Mouse (Mus musculus) cerebellum, adult 18-20 months (tissue): ENCODE results near the gene Rcn3.
"Not testable (repeated sequence)": the region's sequence is repeated elsewhere in the genome, so short reads cannot be mapped to it uniquely, and the experiment has no call there.

Source experiments
- DNase-seq, 2 experiments: peaks; one replicate each; pipeline ENCODE4 v3.0.0; 2021

The Rcn3 gene

DNA sequence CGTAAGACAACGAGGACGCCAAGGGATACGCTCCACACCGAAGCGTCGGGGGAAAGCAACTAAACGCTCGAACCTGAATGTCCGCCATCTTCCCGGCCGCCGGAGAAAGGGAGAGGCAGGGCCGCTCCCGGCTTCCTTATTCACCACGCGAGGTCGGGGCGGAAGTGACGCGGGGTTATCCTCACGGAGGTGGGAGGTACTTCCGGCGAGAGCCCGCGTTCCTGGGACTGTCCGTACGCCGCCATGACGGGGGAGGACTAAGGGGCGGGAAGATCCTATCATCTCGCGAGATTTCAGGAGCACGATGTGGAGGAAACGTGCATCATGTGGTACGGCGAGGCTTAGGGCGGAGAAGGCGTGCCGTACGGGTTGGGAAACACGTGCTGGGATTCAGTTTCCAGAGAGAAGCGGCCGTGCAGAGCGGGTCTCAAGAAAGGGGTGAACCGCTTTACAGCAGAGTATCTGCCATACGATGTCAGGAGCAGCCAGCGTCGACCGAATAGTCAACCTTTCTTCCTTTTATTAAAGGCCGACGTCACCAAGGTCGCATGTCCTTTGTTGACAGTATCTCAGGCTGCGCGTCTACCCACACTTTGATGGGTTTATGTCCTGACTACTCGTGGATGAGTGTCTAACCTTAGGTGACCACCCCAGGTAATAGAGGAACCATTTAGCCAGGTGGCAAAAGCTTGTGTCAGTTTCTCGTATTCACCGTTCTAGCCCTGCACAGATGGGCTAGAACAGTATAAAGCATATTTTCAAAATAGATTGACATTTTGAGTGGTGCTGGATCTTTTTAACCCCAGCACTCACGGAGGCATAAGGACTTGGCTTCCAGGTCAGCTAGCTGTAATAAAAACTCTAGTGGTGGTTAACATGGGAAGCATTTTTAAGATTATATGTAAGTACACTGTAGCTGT is 32.5 kb upstream of the Rcn3 start, which contains the start of gene Rps11:
TSS of gene Rps11 (minus strand) at position 216 of the 920 bp plus-strand sequence.
- peak; percentile 98 to 99 for DNase-seq

DNA sequence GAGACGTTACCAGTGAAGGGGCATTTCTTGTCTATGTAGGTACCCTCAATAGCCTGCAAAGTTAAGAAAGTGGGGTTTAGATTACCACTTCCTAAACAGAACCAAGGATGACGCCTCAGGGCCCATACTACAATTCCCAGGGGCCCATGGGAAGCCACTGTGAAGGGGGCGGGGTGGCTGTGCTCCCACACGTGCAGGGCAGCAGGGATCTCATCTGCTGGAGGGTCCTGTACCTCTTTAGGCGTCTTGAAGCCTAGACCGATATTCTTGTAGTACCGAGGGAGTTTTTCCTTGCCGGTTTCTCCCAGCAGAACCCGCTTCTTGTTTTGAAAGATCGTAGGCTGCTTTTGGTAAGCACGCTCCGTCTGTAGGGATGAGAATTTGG is 31.2 kb upstream of the Rcn3 start:
- DNase-seq, result no peak

DNA sequence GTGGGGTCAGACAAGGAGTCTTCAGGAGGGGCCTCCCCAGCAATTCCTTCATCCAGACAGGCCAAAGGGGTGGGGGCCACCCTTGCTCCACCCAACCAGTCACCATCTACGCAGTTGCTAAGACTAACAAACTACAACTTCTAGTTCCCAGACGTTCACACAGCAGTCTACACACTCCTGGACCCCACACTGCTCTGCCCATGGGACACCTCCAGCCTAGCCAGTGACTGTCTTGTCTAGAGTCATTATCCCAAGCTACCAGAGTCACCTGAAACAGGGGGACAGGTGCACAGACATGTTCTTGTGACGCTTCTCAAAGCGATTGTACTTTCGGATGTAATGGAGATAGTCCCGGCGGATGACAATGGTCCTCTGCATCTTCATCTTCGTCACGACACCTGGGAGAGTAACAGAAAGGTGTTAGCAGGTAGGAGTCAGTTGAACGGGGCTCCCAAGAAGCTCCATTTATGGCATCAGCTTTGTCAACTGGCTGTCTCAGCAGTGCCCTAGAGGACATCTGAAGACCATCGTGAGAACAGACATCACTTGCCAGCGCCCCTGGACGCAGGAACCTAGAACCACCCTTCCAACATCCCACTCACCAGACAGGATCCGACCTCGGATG is 30.7 kb upstream of the Rcn3 start:
- DNase-seq, result no peak

DNA sequence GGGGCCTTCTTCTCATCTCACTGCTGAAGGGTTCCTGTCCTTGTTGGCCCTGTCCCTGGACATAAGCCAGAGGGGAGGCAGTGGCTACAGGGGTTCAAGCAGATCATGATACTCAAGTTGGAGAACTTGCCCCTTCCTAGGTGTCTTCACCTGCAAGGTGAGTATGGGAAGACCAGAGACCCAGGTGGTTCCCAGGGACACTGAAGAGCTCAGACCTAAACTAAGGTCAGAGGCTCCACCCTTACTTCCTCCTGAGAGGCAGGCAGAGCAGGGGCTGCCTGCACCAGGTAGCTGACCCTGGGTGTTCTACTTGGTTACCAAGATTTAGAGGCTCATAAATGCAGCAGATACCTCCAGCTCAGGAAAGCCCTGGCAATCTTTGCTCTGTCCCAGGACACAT is 29.9 kb upstream of the Rcn3 start:
- DNase-seq, result no peak

DNA sequence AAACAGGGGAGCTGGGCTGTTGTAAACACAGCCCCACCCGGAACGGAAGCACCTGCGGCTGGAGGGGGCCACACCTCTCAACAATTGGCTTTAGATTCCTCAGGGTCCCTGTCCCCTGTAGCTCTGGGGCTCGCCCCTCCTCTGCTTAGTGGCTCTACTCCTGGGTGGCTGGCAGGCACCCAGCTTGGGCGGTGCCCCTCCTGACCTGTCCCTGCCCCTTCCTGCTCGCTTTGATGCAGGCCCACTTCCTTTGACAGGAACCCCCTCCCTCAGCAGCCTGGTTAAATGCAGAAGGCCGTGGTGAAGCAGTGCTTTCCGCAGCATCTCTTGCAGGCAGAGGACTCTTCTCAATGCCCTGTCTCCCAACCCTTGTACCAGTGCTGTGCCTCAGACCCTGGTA is 29.4 kb upstream of the Rcn3 start:
- no peak for DNase-seq

DNA sequence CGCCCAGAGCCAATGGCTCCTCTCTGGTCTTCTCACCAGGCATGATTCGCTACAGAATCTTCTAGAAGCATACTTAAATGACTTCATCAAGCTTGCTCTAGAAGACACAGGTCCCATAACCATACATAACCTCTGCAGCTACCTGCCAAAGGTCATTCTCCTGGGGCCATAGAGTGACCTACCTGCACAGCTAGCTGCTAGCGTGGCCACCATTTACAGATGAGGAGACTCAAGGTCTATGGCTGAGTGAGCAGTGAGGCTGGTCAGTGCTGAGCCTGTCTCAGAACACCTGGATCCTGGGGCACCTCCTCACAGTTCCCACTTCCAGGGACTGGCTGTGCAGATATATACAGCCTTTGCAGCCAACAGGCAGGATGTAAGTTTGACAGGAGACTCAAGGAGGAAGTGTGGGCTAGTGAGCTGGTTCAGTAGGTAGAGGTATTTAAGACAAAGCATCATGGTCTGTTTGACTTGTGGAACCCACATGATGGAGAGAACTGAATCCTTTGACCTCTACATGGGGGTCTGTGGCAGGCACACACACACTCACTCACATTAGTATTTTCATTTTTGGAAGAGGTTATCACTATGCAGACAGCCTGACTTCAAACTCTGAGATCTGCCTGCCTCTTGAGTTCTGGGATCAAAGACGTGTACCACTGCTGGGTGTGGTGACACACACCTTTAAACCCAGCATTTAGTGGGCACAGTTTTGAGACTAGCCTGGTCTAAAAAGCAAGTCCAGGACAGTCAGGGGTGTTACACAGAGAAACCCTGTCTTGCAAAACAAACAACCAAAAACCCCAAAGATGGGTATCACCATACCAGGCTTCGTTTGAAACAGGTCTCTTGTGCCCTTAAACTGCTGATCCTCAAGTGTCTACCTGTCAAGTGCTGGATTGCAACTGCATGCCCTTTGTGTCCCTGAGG is 28.0 kb upstream of the Rcn3 start:
- no peak for DNase-seq

DNA sequence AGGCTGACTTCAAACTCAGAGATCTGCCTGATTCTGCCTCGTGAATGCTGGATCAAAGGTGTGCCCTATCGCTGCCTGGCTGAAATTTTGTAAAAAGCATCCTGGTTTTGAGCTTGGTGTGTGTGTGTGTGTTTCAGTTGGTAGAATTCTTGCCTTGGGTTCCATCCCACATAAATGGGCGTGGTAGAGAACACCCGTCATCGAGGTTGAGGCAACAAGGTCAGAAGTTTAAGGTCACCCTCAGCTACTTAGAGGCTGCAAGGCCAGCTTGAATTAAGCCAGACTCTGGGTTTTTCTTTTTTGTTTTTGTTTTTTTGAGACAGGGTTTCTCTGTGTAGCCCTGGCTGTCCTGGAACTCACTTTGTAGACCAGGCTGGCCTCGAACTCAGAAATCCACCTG is 26.3 kb upstream of the Rcn3 start:
- no peak for DNase-seq

DNA sequence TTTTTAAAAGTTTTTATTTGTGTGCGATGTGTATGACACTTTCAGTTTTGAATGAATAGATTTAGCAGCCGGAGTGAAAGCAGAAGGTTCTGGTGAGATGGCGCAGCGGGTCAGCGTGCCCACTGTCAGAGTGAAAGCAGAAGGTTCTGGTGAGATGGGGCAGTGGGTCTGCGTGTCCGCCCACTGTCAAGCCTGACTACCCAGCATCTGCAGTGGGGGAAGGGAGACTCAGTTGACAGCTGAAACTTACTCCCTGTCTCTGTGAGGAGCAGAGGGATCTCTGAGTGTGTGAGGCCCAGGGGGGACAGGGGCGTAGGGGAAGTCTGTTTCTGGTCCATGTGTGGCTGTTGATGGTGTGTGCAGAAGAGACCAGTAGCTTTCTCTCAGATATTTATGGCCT is 25.5 kb upstream of the Rcn3 start:
- DNase-seq, result no peak

DNA sequence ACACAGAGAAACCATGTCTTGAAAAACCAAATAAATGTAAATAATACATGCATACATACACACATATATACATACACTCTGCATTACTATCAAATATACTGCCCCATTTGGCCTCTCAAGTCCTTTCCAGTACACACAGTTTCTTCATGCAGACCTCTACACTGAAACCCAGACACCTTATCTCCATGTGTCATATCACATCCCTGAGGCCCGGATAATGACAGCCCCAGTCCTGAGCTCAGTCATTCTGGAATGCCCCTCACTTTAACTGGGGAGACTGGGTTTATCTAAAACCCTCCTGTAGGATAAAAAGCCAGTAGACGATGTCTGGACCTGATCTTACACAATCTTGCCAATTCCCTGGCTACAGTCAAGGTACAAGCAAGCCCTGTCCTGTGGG is 21.5 kb upstream of the Rcn3 start:
- no peak for DNase-seq

DNA sequence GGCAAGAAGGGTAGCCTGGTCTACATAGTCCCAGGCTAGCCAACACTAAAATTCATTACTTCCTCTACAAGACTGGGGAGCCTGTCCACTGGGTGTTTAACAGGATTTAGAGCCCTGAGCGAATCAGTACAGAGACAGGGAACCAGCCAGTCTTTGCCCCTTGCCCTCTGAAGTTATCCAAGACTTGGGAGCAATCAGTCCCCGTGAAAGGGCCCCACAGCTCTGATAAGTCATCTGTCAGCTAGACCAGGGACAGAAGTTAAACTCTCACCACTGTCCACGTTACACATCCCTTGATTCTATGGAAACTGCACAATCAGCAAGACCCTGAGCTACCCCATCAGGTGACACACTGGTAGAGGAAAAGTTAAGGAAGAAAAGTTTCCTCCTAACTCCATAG is 20.5 kb upstream of the Rcn3 start:
- DNase-seq, result no peak

DNA sequence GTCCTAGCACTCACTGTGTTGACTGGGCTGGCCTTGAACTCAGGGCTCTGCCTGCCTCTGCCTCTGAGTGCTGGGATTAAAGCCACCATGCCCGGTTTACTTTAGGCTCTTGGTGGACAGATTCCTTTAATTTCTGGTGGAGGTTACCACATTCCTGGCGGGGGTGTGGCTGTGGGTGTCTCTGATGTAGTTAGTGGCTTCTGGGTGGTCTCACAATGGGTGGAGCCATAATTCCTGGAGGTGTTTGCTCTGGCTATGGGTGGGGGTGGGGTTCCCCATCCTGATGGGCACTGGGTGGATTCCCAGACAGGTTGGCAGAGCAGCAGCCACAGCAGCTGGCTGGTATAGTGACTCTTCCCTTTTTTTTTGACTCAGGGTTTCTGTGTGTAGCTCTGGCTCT is 19.9 kb upstream of the Rcn3 start:
- no peak for DNase-seq

DNA sequence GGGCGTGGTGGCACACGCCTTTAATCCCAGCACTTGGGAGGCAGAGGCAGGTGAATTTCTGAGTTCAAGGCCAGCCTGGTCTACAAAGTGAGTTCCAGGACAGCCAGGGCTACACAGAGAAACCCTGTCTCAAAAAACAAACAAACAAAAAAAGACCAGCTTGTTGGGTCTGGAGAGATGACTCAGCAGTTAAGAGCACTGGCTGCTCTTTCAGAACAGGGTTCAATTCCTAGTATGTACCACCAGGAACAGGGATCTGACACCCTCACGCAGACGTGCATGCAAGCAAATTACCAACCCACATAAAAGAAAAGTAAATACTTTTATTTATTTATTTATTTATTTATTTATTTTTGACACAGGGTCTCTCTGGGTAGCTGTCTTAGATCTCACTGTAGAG is 18.1 kb upstream of the Rcn3 start:
- not testable (repeated sequence) for DNase-seq

DNA sequence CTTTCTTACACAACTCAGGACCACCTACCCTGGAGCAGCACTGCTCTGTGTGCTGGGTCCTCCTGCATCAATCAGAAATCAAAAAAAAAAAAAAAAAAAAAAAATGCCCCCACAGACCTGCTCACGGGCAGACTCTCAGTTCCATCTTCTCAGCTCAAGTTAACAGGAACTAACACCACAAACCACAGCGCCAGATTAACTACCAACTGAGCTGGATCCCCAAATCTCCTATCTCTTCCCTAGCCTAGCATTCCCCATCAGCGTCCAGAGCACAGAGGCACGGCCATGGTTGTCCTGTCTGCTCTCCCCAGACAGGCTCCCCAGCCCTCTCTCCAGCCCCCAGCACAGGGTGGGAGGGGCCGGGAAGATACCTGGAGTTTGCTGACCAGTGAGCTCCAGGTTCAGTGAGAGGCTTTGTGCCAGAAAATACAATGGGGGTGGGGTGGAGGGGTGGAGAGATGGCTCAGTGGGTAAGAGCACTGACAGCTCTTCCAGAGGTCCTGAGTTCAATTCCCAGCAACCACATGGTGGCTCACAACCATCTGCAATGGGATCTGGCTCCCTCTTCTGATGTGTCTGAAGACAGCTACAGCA is 15.1 kb upstream of the Rcn3 start:
- no peak for DNase-seq

DNA sequence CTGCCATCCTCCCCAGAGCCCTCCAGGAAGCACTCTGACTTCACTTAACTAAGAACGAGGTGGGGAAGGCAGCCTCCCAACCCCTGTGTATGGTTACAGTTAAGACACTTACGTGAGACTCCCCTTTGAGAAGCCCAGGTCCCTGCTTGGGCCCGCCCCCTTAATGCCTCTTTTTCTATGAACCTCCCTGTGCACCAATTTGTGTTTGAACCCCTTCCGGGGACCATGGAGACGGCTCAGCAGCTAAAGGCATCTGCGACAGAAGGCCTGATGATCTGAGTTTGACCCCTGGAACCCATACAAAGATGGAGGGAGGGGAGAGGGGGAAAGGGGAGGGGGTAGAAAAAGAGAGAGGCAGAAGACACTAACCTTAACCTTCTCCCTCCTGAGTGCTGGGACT is 14.4 kb upstream of the Rcn3 start:
- no peak for DNase-seq

DNA sequence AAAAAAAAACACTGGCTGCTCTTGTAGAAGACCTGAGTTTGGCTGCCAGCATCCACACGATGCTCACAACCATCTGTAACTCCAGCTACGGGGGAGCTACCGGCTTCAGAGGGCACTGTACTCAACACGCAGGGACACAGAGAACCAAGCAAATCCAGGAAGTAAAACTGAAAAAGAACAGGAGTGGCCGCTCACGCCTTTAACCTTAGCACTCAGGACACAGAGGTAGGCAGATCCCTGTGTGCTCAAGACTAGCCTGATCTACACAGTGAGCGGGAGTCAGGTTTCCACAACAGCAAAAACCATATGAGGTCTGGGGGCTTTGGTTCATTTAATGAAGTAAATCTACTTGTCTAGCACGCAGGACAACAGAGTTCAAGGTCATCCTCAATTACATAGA is 13.5 kb upstream of the Rcn3 start:
- no peak for DNase-seq

DNA sequence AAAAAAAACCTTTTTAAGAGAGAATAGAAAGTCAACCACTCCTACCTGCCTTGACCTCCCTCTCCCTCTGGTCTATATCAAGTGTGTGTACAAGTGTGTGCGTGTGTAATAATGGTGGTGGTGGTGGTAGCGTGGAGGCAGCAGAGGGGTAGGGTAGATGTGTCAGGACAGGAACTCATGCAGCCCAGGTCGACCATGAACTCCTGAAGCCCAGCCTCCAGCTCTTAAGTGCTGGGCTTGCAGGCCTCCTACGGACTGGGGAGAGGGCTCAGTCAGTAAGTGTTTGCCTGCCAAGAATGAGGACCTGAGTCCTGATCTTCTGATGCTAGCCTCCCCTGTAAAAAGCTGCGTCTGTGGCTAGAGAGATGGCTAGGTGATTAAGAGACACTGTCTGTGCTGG is 12.9 kb upstream of the Rcn3 start:
- no peak for DNase-seq

DNA sequence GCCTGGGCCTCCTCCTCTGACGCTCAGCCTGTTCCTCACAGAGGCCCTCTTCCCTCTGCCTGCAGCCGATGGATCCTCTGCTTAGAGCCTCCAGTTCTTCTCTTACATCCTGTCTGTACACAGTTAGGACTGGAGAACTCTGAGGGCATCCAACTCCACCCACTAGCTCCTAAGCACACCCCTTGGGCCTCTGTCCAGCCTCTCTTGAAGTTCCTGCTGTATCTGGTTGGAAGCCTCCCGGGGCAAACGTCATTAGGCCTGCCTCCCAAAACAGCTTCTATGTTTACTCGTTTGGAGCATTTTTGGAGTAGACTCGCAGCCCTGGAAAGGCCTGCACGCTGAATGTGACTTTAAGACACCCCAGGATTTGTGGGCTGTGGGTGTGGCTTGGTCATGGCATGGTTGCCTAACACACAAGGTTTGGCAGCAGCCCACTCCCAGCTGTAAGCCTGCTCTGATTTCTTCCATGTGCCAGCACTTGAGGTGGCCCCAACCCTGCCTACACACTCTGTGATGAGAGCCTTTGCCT is 11.7 kb upstream of the Rcn3 start, which contains the start of gene Fcgrt:
TSS of gene Fcgrt (minus strand) at position 200 of the 529 bp plus-strand sequence.
- DNase-seq, result peak; percentile 30 to 46

DNA sequence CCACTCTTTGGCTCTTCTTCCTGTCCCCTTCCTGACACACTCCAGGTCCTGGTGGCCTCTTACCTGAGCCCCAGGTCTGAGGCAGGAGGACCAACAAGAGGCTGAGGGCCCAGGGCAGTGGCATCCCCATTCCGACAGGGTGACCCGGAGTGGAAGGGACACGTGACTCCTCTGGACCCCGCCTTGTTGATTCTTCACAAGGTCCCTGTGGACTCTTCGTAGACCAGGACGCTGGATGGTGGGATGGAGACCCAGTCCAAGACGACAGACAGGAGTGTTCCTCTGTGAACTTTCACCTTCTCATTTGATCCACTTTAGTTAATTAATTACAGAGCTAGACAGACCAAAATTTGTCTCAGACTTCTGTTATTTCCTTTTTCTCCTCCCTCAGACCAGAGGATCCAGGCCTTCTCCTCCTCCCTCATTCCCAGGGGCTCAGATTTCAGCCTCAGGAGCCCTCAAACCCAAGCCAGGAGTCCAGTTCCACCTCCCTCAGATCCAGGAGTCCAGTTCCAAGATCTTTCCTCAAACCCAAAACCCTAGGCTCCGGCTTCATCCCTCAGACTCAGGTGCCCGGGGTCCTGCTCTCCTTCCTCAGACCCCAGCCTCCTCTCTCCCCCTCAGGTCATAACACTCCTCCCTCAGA is 11.0 kb upstream of the Rcn3 start:
- no peak for DNase-seq

DNA sequence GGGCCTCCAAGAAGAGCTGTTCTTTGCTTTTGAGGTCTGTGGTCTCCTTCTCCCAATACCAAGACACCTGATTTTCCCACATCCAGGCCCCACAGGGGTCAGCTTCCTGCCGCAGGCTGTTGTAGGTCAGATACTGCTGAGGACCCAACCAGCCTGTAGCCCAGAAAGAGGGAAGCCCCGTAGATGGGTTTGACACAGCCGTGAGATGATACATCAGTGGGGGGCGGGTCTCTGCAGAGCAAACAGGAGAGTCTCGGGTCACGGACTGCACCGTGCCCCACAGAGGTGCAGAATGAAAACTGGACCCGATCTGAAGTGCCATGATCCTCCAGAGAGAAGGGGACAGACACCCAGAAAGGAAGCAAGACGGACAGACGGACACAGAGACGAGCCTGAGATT is 10.4 kb upstream of the Rcn3 start:
- no peak for DNase-seq

DNA sequence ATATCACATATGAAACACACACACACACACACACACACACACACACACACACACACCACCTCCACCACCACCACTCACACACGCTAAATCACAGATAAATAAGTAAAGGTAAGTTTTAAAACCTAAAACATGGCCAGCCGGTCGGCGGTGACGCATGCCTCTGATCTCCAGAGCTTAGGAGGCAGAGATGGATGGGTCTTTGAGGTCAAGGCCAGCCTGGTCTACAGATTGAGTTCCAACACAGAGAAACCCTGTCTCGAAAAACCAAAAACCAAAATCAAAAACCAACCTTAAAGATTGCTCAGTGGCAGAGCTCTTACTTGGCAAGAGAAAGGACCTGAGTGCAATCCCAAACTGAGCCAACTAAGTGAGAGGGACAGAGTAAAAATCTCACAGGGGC is 8.0 kb upstream of the Rcn3 start:
- no peak for DNase-seq

DNA sequence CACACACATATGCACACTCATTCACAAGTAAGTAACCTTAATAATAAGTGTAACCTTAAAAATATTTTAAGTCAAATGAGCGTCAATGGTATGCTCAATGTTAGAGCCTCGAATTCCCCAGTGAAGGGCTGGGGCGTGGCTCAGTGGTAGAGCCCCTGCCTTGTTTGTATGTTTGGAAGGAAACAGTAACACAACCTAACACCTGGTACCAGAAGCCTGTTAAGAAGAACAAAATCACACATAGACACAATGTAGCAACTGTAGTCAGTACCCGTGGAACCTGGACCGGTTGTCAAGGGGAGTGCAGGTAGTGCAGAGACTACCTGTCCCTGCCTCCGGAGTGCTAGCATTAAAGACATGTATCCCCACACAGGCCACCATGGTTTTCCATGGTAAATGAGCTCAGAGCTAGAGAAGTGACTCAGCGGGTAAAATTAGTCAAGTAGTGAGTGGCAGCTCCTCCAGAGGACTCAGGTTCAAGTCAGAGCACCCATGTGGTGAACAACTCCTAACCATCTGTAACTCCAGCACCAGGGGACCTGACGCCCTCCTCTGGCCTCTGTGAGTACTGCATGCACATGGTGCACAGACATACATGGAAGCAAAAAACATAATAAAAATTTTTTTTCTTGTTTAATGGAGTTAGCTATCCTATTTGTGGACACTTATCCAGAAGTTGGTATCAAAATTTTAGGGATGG is 6.7 kb upstream of the Rcn3 start:
- no peak for DNase-seq
